15 mouse cellular contexts compared by ENCODE assay signal in genomic region chr9:45945721-45946120, GRCm38 (mm10). TPM values are rescaled to one million over a fixed set of nuclear protein-coding genes. Genes with fewer than 3 reads are reported as not detected.
A peak's percentile ranks its signal among the peaks of the same experiment; 100 is the strongest.
DNase-seq lines count a peak whose midpoint lies in the region; ATAC-seq lines count a peak whose summit lies in the region.
"Had no signal": no experiment of that assay in that cellular context is flagged by ENCODE, and none has a peak within 500 bp of the region (broad histone marks: within the 10 kb centered on the region; RNA-seq: fewer than 3 reads in every experiment).

No protein-coding gene starts in this region.

- WGBS in forebrain, embryonic 11.5 days: 93% methylated on average over 13 of the region's 13 CpGs

- H3K4me1 ChIP-seq in forebrain, embryonic 11.5 days (replicated peaks; ENCODE audit: control insufficient read depth, insufficient read depth, low read length): no peaks in the 10 kb centered on the region
- H3K4me1 ChIP-seq: embryonic facial prominence, embryonic 12.5 days; limb, embryonic 13.5 days; midbrain, embryonic 12.5 days had no signal

- H3K4me2 ChIP-seq in forebrain, embryonic 11.5 days (ENCODE audit: low read depth, low read length, severe bottlenecking): no peak overlapping the region
- H3K4me2 ChIP-seq: embryonic facial prominence, embryonic 12.5 days; limb, embryonic 13.5 days; midbrain, embryonic 12.5 days had no signal

- H3K4me3 ChIP-seq in forebrain, embryonic 11.5 days (ENCODE audit: low read depth, low read length): no peak overlapping the region
- H3K4me3 ChIP-seq: embryonic facial prominence, embryonic 12.5 days; limb, embryonic 13.5 days; midbrain, embryonic 12.5 days had no signal

- no peak for ATAC-seq in forebrain, embryonic 11.5 days (replicated peaks; ENCODE audit: low FRiP score)
- ATAC-seq: Patski had no signal

- peak; percentile 33 for DNase-seq in 416B (ENCODE audit: low read depth)
- DNase-seq in CD4-positive, CD25-positive, alpha-beta regulatory T cell, adult 2 months (ENCODE audit: low read depth, low spot score): peak; percentile 52
- peak; percentile 73 for DNase-seq in cerebellum, adult 9-10 months
- peak; percentile 66 for DNase-seq in naive thymus-derived CD4-positive, alpha-beta T cell, adult 2 months (ENCODE audit: low read depth)
- DNase-seq in layer of hippocampus, postnatal 10 days (ENCODE audit: low spot score in 2 of 2): no peak
- no peak for DNase-seq in forebrain, embryonic 11.5 days (ENCODE audit: low spot score)
- no peak for DNase-seq in lung, postnatal 36 days
- DNase-seq: heart, postnatal 36 days; layer of hippocampus, adult 9-11 months; right cerebral cortex, postnatal 25 days had no signal

- no peaks in the 10 kb centered on the region for H3K27me3 ChIP-seq in forebrain, embryonic 11.5 days (ENCODE audit: control insufficient read depth, insufficient read depth, low read length)
- H3K27me3 ChIP-seq: embryonic facial prominence, embryonic 12.5 days; limb, embryonic 13.5 days; midbrain, embryonic 12.5 days; Patski had no signal

- no peak overlapping the region for H3K9ac ChIP-seq in forebrain, embryonic 11.5 days (ENCODE audit: low read length)
- H3K9ac ChIP-seq: embryonic facial prominence, embryonic 12.5 days; limb, embryonic 13.5 days; midbrain, embryonic 12.5 days had no signal

- H3K27ac ChIP-seq in forebrain, embryonic 11.5 days (ENCODE audit: low read depth, low read length): no peak overlapping the region
- H3K27ac ChIP-seq: embryonic facial prominence, embryonic 12.5 days; kidney, postnatal 0 days; limb, embryonic 13.5 days; midbrain, embryonic 12.5 days had no signal

- H3K36me3 ChIP-seq in forebrain, embryonic 11.5 days (ENCODE audit: control insufficient read depth, insufficient read depth, low read length): no peaks in the 10 kb centered on the region; the same call in 1 of the 2 replicates

- H3K9me3 ChIP-seq in forebrain, embryonic 11.5 days (ENCODE audit: control insufficient read depth, low read length): no peaks in the 10 kb centered on the region
- H3K9me3 ChIP-seq: embryonic facial prominence, embryonic 12.5 days; limb, embryonic 13.5 days; midbrain, embryonic 12.5 days had no signal

RNA-seq across cellular contexts. Expression of gene Sidt2, which starts 9.3 kb away (rescaled TPM):
- 100 to 1,000 TPM; 113 to 114 TPM for total RNA-seq in layer of hippocampus, postnatal 10 days (2021)
- 21.2 and 28.5 TPM in 2 replicates for polyA plus RNA-seq in forebrain, embryonic 11.5 days (2014; fragmentation: Nextera tagmentation; extraction: Ambion mirVana)

RNA-seq across cellular contexts. Expression of gene Tagln, which starts 9.9 kb away (rescaled TPM):
- 10 to 100 TPM; 12.1 TPM for total RNA-seq in layer of hippocampus, postnatal 10 days (2021)
- 22.0 and 26.5 TPM in 2 replicates for polyA plus RNA-seq in forebrain, embryonic 11.5 days (2014; fragmentation: Nextera tagmentation; extraction: Ambion mirVana)

RNA-seq across cellular contexts. Expression of gene Rnf214, which starts 39.0 kb away (rescaled TPM):
- 10 to 100 TPM; 69.2 to 70.6 TPM for total RNA-seq in layer of hippocampus, postnatal 10 days (2021)
- polyA plus RNA-seq in forebrain, embryonic 11.5 days (2014; fragmentation: Nextera tagmentation; extraction: Ambion mirVana): 80.6 and 90.6 TPM in 2 replicates

RNA-seq across cellular contexts. Expression of gene Pcsk7, which starts 39.4 kb away (rescaled TPM):
- total RNA-seq in layer of hippocampus, postnatal 10 days (2021): 10 to 100 TPM; 26.1 to 31.0 TPM
- polyA plus RNA-seq in forebrain, embryonic 11.5 days (2014; fragmentation: Nextera tagmentation; extraction: Ambion mirVana): 17.9 and 18.8 TPM in 2 replicates

Comparison
In these comparisons a context has a peak if more than half of its experiments do, and no peak if none do; other contexts are left out.
1. DNase-seq: peak in 416B (single experiment), CD4-positive, CD25-positive, alpha-beta regulatory T cell, adult 2 months (single experiment), cerebellum, adult 9-10 months (single experiment) and naive thymus-derived CD4-positive, alpha-beta T cell, adult 2 months (single experiment); none in layer of hippocampus, postnatal 10 days (0 of 2), forebrain, embryonic 11.5 days (single experiment) and lung, postnatal 36 days (single experiment).